Mouse (Mus musculus): ENCODE measurements at regions not wholly inside any gene's neighbourhood (a gene's known extent, or its start where the extent isn't known, plus 50 kb on each side); places are given as distances from the start of the nearest gene placed in this dataset.

DNA sequence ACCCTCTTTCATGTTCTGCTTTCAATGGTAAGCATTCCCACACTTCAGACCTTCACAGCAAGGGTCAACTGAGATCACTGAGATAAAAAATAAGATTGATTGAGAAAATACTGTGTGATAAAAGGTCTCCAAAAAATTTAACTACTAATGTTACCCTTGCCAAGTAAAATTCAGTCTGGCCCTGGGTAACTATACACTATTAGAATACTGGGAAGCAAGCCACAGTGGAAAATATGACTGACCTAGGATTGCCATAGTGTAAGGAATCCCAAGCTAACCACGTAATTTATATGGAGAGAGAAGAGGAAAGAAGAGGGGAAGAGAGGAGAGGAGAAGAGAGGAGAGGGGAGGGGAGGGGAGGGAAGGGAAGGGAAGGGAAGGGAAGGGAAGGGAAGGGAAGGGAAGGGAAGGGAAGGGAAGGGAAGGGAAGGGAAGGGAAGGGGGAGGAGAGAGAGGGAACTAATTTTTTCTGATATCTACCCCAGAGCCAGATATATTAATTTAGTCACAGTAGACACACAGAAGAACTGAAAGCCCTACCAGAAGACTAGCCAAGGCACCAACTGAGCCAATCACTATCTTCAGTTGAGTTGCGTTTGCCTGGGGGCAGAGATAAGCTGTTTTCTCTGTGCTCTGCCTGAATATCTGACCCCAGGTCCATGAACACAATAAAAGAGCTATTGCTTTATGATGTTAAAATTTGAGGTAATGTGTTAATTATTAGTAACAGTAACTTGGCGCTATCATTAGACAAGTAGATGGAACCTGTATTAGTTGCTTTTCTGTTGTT, 97.3 kb upstream of the Ifne start:
- TF ChIP-seq CTCF (conservative IDR thresholded peaks at IDR 0.05; ENCODE audit: insufficient read depth, insufficient read length, low read depth, low read length) (no peak), POLR2A (IDR thresholded peaks at IDR 0.05; ENCODE audit: low read depth, low read length) (no peak)

Measured in kidney, adult 2 months (tissue).